Mouse (Mus musculus) left cerebral cortex, adult 9 months (tissue): ENCODE measurements at regions not wholly inside any gene's neighbourhood (a gene's known extent, or its start where the extent isn't known, plus 50 kb on each side); places are given as distances from the start of the nearest gene placed in this dataset.

Source experiments
- DNase-seq, 2 experiments: peaks; one replicate each; pipeline ENCODE4 v3.0.0; 2022; ENCODE audit warnings: low spot score in 2 of 2

DNA sequence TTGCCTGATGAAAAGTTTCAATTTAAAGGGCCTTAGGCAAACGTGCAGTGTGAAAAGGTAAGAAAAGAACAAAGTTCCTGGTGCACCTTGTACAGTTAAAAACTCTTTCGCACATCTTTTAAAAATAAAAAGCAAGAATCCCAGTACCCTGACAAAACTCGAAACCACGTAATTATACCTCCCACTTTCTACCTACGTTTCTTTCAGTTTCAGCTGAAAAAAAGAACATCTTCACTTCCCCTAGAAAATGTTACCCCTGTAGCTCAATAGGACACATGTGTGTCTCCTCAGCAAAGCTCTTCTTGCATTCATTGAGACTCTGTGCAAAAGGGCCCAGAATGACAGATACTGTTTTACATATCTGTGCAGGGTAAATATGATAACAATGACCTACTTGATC is 113.2 kb downstream of the Spry2 start:
- DNase-seq = peak in 1 of 2 experiments; percentile 19

DNA sequence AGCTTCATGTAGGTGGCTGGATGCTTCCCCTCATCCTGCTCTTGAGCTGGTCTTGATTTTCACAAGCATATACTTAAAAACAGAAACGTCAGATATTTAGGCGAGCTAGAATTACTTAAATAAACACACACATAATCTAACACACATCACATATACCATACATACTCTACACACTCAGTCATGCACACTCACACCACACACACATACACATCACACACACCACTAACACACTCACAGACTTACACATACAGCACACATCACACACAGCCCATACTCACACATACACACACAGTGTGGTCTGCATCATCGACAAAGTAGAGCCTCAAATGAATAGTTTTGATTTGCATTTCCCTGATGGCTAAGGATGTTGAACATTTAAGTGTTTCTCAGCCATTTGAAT is 116.9 kb downstream of the Spry2 start:
- no peak for DNase-seq

DNA sequence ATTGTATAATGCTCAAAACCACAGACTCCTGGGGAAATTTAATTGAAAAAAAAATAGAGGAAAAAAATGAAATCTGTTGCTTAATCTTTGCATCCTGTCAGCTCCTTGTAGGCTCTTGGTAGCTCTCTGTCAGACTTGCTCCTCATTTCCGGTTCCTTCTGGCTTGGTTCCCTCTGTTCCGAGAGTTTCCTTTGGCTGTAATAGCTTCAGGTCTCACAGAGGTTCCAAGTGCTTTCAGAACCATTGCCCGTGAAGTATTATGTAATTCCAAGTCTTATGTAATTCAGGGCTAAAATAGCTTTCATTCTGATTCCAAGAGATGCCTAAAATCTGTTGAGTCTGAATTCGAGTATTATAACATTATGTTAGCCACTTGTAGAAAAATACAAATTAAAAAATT is 117.3 kb downstream of the Spry2 start:
- DNase-seq = peak; percentile 62 to 71

DNA sequence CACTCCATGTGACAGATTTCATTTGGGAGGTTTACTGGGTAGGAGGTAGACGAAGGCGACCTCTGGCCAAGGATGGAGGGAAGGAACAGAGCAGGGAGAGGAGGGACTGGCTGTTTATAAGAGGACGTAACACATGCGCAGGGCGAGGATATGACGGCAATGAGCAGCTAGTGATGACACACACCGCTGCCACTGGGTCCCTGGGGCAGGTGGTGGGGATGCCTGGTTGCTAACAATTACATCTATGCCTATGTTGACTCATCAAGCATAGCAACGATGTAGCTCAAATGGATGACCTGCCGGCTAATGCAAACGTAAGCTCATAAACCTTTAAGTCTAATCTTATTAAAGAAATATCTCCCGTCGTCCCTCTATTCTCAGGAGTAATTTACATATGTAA is 122.9 kb downstream of the Spry2 start:
- no peak for DNase-seq

DNA sequence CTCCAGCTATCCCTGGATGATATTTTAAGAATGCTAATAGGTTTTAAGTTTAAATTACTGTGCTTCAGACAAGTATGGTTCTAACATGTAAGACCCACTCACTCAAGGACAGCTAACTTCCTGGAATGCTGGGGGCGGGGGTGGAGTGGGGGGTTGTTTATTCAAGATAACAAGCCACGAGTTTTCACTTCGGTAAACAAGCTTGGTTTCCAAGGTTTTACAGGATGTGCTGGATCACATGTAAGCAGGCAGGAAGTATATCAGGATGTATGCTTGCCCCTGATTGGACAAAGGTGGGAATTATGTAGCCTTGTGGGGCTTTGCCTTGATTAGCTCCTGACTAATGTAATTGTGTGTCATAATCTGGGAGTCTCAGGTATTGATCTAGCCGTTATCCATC is 129.5 kb downstream of the Spry2 start:
- DNase-seq = no peak

DNA sequence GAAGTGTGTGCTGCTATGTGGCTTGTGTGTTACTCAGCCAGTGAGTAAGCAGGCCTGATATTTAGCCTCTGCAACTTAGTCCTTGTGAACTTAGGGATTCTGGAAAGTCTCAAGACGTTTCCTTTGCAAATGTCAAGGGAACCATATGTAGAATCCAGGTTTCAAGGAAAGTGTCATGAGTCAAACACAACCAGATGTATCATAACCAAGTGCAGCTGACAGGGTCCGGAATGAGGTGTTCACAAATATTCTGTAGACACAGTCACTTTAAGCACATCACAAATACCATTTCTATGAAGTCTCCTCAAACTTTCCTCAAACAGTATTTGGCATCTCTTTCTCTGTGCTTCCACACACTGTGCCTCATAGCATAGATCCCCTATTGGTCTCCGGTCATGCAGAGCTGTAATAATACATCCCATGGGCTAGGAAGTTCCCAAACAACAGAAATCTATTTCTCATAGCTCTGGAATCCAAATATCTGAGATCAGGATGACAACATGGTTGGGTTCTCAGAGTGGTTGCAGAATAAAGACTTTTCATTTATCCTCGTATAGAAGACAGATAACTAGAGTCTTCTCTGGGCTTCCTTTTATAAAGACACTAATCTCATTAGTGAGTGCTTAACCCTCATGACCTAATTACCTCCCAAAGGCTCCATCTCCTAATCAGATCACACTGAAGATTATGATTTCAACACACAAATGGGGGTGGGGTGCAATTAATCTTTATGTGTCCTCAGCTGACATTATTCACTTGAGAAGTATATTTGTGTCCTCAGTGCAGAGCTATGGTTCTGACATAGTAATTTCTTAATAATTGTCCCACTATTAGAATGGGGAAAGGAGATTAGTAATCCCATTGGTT is 143.9 kb downstream of the Spry2 start:
- no peak for DNase-seq

DNA sequence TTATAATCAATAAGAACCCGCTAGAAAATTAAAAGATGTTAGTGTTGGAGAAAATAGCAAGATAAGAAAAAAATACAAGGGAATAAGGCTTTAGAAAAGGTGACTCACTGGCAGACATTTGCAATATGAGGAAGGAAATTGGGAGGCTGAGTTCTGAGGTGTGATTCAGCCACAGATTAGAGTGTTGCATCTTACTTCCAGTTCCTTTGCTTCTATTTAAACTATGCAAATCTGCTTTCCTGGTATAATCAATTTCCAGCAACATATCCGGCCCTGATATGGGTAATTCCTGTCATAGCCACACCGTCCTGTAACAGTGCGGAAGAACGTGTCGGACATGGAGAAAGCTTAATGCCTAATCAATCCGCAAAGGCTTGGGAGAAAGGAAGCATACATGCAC is 144.9 kb downstream of the Spry2 start:
- DNase-seq = no peak

DNA sequence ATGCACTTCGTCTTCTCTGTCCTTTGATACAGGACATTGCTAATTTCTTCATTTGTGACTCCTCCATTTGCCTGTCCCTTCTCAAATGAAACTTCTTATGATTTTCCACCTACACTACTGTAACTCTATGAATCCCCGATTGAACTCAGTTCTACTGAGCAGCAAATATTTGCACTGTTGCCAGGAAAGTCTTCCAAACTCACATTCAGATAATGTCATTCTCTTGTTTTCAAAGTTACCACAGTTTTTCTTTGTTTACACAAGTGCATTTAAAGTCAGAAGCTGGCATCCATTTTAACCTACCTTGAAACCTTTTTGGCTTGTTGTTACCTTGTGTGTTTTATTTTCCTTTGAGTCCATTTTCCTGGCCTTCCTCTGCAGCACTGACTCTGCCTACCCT is 152.0 kb downstream of the Spry2 start:
- DNase-seq = no peak

DNA sequence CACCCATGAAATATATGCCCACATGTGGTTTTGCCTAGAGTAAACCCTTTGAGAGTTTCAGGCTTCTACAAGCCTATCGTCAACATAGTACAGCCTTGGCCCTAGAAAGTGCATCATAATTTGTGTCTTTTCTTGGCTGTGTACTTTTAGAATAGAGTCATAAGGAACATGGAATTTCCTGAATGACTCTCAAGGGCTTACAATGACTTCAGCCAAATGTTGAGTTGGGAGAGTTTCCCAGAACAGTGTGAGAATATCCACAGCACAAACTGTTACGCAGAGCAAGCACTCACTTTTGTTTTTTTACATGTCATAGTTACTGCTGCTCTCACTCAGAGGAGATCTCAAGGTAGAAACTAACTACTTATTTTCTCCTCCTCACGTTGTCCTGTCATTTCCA is 152.5 kb downstream of the Spry2 start:
- DNase-seq = peak in 1 of 2 experiments; percentile 24

DNA sequence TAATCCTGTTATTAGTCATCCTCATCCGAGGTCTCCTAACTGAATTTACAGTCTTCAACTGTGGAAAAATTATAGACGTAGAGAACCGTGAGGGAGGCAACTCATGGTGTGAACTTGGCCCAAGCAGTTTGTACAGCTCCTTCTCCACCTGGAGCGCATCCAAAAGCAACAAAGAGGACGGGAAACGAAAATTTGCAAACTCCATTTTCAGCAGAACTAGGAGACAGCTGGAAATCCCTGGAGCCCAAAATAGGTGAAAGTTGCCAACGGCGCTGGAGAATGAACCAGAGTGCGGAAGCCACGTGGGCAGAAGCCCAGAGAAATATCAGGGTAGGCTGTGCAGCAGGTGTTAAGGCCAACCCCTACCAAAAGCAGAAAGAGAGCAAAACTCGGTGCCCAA is 155.7 kb downstream of the Spry2 start:
- peak in 1 of 2 experiments; percentile 41 for DNase-seq

DNA sequence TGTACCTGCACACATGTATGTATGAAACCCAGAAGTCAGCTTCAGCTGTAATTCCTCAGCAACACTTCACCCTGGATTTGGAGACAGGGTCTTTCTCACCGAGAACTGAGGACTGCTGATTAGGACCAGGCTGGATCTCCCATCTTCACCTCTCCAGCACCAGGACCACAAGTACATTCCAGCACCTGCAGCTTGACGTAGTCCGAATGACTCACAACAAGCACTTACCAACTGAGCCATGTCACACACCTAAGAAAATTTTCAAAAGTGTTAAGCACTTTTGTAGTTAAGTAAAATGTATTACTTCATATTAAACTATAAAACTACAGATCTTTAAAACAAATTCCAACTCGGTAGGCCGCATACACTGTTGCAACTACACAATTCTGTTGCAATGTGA is 158.1 kb downstream of the Spry2 start:
- DNase-seq = no peak

DNA sequence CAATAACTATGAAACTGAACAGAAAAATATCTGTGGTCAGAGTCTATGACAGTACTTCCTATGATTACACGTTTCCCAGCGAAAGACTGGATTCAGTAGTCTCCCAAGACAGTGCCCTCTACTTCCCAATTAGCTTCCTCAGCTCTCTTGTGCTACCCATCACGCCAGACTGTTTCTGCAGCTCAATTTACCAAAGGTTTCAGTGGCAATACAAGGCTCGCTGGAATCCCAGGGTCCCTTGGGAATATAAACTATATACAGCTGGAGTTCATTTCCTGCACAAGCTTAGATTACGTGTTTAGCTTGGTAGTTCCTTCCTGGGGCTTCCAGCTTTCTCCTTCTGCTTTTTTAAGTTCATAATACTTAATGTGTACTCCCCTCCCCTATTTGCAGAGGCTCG is 160.3 kb downstream of the Spry2 start:
- DNase-seq = no peak

DNA sequence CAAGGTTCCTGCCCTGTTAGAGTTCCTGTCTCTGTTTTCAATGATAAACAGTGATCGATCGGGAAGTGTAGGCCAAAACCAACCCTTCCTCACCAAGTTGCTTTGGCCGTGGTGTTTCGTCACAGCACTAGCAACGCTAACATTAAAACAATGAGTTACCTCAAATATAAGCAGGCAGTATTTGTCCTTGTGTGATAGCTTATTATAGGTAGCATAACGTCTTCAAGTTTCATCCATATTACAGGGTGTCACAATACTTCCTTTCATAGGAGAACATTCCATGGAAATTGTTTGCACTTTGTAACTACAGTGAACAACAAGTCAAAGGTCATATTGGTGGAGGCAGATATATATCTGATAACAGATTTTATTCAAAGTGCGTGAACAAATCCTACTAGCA is 162.3 kb downstream of the Spry2 start:
- DNase-seq = no peak

DNA sequence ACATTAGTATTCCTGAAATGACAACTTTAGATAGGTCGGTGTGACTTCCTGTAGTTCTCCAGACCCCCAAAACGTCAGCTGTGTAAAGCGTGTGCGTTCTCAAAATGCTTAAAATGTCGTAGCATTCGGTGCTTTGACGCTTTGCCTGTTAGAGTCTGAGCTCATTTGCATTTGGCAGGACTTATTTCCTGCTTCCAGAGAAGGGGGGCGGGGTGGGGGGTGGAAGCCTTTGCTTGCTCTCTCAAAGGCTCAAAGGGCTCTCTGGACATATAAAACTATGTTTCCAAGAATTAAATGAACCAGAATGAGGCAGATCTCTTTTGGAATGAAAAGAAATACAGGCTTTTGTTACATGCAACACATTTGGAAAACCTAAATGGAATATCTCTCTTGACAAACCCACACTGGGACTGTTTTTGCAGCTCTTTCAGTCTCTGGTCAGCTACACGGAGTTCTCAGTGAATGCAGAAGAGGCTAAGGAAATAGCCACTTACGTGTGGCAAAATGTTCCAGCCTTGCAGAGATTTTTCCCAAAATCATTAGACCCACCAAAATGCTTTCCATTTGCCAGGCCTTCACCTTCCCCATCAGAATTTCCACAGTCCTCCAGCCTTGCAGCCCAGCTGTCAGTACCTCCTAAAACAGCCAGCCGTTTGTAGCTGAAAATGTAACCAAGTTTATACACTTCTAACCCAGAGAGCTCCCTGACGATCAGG is 163.4 kb downstream of the Spry2 start:
- peak in 1 of 2 experiments; percentile 46 for DNase-seq

DNA sequence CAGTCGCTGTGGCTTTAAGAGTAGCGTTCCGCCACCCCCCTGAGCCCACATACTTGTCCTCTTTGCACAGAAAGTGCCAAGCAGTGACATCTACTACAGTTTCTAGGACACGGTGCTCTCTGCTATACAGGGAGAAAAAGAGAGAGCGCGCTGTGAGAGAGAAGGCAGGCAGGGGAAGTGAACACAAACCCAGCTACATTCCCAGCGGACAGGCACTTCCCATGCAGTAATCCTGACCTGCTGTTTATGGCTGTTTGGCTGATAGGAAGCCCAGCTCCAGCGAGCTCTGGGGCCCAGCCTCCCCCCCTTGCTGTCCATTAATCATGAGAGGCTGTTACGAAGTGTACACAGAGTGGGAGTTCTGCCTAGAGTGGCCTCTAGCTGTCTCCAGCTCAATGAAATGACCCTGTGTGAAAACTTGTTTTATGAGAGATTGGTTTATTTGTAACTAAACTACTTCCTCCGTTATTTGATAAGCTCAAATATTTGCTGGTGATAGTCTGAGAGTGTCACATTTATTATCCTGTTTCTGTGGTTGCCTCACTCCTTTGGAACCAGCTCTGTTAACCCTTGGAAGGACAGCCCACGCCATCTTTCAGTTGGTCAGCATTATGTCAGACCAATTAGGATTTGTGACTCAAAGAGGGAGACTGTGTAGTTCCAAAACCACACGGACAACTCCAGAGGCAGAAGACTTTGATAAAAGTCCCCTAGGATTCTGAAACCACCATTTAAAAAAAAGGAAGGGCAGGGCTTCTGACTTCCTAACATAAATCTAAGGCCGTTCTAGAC is 164.2 kb downstream of the Spry2 start:
- peak; percentile 79 to 85 for DNase-seq

DNA sequence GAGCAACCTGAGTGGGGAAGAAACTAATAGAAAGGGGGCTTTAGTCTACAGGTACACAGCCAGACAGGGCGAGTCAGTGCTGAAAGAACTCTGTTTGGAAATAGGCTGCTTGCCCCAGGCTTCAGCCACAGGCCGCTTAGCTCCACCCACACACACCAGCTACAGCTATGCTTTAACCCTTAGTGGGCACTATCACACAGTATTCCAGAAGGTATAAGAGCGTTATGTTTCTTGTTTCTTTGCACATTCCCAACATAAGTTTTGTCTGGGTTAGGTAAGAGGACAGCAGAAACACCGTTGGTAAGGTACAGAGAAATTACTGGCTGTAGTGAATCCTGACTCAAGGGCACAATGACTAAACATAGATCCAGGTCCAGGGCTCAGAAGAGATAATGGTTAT is 165.8 kb downstream of the Spry2 start:
- peak in 1 of 2 experiments; percentile 26 for DNase-seq

DNA sequence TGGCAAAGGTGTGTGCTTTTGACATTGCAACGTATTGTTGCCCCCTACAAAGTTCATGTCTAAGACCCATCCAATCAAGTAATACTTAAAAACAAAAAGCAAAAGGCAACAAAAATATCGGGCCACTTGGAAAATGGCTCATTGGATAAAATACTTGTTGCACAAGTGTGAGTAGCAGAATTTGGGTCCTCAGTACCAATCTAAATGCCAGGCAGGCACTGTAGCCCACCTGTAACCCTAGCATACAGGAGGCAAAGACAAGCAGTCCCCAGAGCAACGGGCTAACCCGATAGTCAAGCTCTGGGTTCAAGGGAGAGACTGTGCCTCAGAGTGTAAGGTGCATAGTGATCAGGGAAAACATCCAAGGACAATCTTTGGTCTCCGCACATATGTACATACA is 167.8 kb downstream of the Spry2 start:
- DNase-seq = no peak

DNA sequence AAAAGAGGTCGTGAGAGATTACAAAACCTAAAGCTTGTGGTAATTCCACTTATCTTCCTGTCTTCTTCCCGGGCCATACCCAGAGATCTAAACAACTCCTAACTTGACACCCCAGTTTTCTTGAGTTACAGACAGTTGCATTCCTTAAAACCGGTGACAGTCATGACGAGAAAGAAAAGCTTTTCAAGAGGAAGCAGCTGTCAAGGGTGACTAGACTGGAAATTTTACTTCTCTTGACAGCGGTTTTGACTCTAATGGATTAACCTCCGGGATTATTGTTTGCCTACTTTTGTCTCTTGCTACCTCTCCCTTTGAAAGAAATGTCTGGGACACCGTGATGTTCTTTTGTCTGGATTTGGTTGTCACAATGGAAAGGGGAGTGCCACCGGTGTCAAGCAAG is 170.9 kb downstream of the Spry2 start:
- DNase-seq = no peak

DNA sequence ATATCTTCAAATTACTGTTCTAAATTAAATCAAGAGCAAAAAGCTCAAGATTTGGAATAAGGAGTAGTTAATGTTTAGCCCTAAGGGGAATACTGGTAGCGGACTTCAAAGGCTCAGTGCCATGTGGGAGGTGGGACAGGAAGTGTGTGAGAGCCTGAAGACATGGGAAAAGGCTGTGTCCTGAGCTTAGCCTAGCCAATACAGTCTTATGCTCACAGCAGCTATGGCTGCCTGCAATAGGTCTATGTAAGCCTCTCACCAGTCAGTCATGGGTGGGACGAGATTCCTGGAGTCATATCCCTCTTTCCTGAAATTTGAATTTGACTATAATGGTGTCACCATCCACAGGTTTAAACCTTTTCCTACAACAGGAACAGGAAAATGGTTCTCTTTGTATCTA is 173.7 kb downstream of the Spry2 start:
- DNase-seq = no peak

DNA sequence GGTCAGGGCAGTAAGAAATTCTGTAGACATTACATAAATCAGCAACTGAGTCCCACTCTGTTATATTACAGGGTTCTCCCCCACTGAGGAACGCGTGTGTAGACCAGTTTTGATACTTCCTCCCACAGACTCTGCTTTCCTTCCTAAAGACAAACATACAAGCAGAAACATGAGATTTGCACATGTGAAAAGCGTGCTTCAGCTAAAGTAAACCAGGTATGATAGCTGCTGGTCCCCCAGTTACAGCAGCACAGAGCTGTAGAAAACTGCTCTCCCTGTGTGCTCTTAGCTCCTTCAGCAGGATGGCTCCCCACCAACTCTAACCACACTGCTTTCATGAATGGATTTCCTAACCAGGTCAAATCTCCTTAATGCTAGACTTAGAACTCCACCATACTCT is 175.0 kb downstream of the Spry2 start:
- DNase-seq = no peak

DNA sequence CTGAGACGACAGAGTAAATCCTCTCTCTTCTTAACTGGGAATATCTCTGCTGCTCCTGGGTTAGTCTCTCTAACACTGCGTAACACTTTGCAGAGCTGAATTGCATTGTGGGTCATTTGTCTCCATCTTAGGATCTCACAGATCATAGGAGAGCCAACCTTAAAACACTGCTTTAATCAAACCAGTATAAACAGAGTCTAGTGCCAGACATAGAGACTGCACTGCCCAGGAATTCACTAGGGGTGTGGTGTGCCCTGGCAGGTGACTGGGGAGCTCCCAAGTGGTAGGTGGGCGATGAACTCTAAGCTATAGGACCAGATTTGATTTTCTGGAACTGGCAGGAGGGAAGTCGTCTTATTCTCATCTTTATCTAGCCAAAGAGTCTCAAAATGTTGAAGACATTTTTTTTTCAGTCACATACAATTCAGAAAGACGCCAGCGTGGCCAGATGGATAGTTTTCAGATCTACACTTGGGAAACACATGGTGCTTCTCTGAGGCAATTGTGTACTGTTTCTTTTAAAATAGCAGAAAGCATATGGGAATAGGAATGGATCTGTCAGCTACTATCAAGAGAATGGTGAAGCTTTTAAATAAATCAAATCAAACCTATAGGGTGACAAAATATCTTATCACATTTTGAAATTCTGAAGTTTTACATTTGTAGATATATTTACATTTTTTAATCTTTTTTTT is 175.7 kb downstream of the Spry2 start:
- DNase-seq = peak in 1 of 2 experiments; percentile 67
